In genomic region chr14:51884031-51884544, GRCm38 (mm10) we compare ENCODE assay signal across 8 mouse cellular contexts. TPM values are rescaled to one million over a fixed set of nuclear protein-coding genes. Genes with fewer than 3 reads are reported as not detected.
A peak's percentile ranks its signal among the peaks of the same experiment; 100 is the strongest.
DNase-seq lines count a peak whose midpoint lies in the region; ATAC-seq and TF ChIP-seq lines count a peak whose summit lies in the region.

No protein-coding gene starts in this region.

- H3K4me2 ChIP-seq in forebrain, embryonic 14.5 days (ENCODE audit: low read length) = peak overlapping the region; percentile 86
- H3K4me2 ChIP-seq in liver, embryonic 16.5 days (ENCODE audit: low read depth, low read length) = peak overlapping the region; percentile 73

- intact Hi-C loops in left cerebral cortex, postnatal 4 days (cut with DNase I) = no loop called here

- H3K27ac ChIP-seq in forebrain, embryonic 14.5 days (ENCODE audit: low read depth, low read length) = peak overlapping the region; percentile 86
- H3K27ac ChIP-seq in liver, embryonic 16.5 days (ENCODE audit: low read length) = peak overlapping the region; percentile 33; the same call in 1 of the 2 replicates

- H3K9ac ChIP-seq in forebrain, embryonic 14.5 days (ENCODE audit: low read length) = peak overlapping the region; percentile 58
- H3K9ac ChIP-seq in liver, embryonic 16.5 days (ENCODE audit: low read depth, low read length) = 0 out of 2 replicates have a peak overlapping the region, but pooled peaks have one; percentile 23

- H3K27me3 ChIP-seq in E14TG2a.4 (ENCODE audit: insufficient read depth, low read length) = no peaks in the 10 kb centered on the region
- no peaks in the 10 kb centered on the region for H3K27me3 ChIP-seq in forebrain, embryonic 14.5 days (replicated peaks; ENCODE audit: control insufficient read depth, insufficient read depth, low read length)
- H3K27me3 ChIP-seq in liver, embryonic 16.5 days (ENCODE audit: control insufficient read depth, insufficient read depth, low read depth, low read length) = no peaks in the 10 kb centered on the region

- 1% methylated on average over 14 of the region's 14 CpGs for WGBS in forebrain, embryonic 14.5 days
- WGBS in liver, embryonic 16.5 days (ENCODE audit: insufficient replicate concordance) = 2% methylated on average over 14 of the region's 14 CpGs

- ATAC-seq in forebrain, embryonic 14.5 days = peak; percentile 49
- ATAC-seq in liver, embryonic 16.5 days (ENCODE audit: low read depth) = peak; percentile 2
- no peak for ATAC-seq in frontal cortex, adult (ENCODE audit: low TSS enrichment)

- H3K4me3 ChIP-seq in E14TG2a.4 (replicated peaks; ENCODE audit: low read length) = peak overlapping the region; percentile 68
- H3K4me3 ChIP-seq in forebrain, embryonic 14.5 days (ENCODE audit: low read depth, low read length) = peak overlapping the region; percentile 68
- H3K4me3 ChIP-seq in liver, embryonic 16.5 days (ENCODE audit: low read depth, low read length) = peak overlapping the region; percentile 72

- H3K9me3 ChIP-seq in E14TG2a.4 (ENCODE audit: low read length) = no peaks in the 10 kb centered on the region
- no peaks in the 10 kb centered on the region for H3K9me3 ChIP-seq in forebrain, embryonic 14.5 days (replicated peaks; ENCODE audit: control insufficient read depth, low read length)
- H3K9me3 ChIP-seq in liver, embryonic 16.5 days (replicated peaks; ENCODE audit: control insufficient read depth, low read length) = no peaks in the 10 kb centered on the region

- peaks cover 24% of the 10 kb centered on the region for H3K4me1 ChIP-seq in E14TG2a.4 (replicated peaks; ENCODE audit: low read depth, low read length)
- H3K4me1 ChIP-seq in forebrain, embryonic 14.5 days (ENCODE audit: control insufficient read depth, insufficient read depth, low read length) = peaks cover 10% of the 10 kb centered on the region; the same call in 1 of the 2 replicates
- H3K4me1 ChIP-seq in liver, embryonic 16.5 days (ENCODE audit: control insufficient read depth, low read depth, low read length) = peaks cover 7% of the 10 kb centered on the region

- peak; percentile 35 for DNase-seq in embryo, embryonic 10 days (ENCODE audit: low spot score)
- no peak for DNase-seq in embryo, embryonic 9.5 days (ENCODE audit: extremely low spot score)
- peak; percentile 56 for DNase-seq in forebrain, embryonic 14.5 days (ENCODE audit: low spot score)
- DNase-seq in right cerebral cortex, postnatal 10 days (ENCODE audit: low spot score in 2 of 2) = no peak
- DNase-seq in left cerebral cortex, postnatal 4 days = no peak

- no peak for TF ChIP-seq CTCF in E14TG2a.4 (conservative IDR thresholded peaks at IDR 0.05; ENCODE audit: low read length)

- peaks cover 24% of the 10 kb centered on the region for H3K36me3 ChIP-seq in E14TG2a.4 (ENCODE audit: insufficient read depth, low read length)
- peaks cover 25% of the 10 kb centered on the region for H3K36me3 ChIP-seq in forebrain, embryonic 14.5 days (ENCODE audit: control insufficient read depth, insufficient read depth, low read length)
- peaks cover 4% of the 10 kb centered on the region for H3K36me3 ChIP-seq in liver, embryonic 16.5 days (ENCODE audit: control insufficient read depth, insufficient read depth)

RNA-seq across cellular contexts. Expression of gene Mettl17, which starts 0.6 kb away (rescaled TPM):
- 64.7 and 64.9 TPM in 2 replicates for polyA plus RNA-seq in forebrain, embryonic 14.5 days (2014; fragmentation: Nextera tagmentation; extraction: Ambion mirVana)
- polyA plus RNA-seq in liver, embryonic 16.5 days (2015; fragmentation: Nextera tagmentation; extraction: Ambion mirVana) = 10.8 and 12.9 TPM in 2 replicates
- 10 to 100 TPM; 50.3 to 63.4 TPM for total RNA-seq in left cerebral cortex, postnatal 4 days (2021)

RNA-seq across cellular contexts. Expression of gene Slc39a2, which starts 8.6 kb away (rescaled TPM):
- 0.62 and 0.82 TPM in 2 replicates for polyA plus RNA-seq in forebrain, embryonic 14.5 days (2014; fragmentation: Nextera tagmentation; extraction: Ambion mirVana)
- polyA plus RNA-seq in liver, embryonic 16.5 days (2015; fragmentation: Nextera tagmentation; extraction: Ambion mirVana) = 0.06 and 0.09 TPM in 2 replicates
- total RNA-seq in left cerebral cortex, postnatal 4 days (2021) = 1 to 10 TPM; 4.8 to 5.4 TPM

RNA-seq across cellular contexts. Expression of gene Ndrg2, which starts 29.9 kb away (rescaled TPM):
- polyA plus RNA-seq in forebrain, embryonic 14.5 days (2014; fragmentation: Nextera tagmentation; extraction: Ambion mirVana) = 127 and 139 TPM in 2 replicates
- 51.8 and 66.4 TPM in 2 replicates for polyA plus RNA-seq in liver, embryonic 16.5 days (2015; fragmentation: Nextera tagmentation; extraction: Ambion mirVana)
- 100 to 1,000 TPM; 172 to 173 TPM for total RNA-seq in left cerebral cortex, postnatal 4 days (2021)

RNA-seq across cellular contexts. Expression of gene Ear6, which starts 30.6 kb away (rescaled TPM):
- not detected in 2 replicates for polyA plus RNA-seq in forebrain, embryonic 14.5 days (2014; fragmentation: Nextera tagmentation; extraction: Ambion mirVana)
- polyA plus RNA-seq in liver, embryonic 16.5 days (2015; fragmentation: Nextera tagmentation; extraction: Ambion mirVana) = 13.2 and 14.6 TPM in 2 replicates
- total RNA-seq in left cerebral cortex, postnatal 4 days (2021) = not detected

RNA-seq across cellular contexts. Expression of gene Tppp2, which starts 34.1 kb away (rescaled TPM):
- polyA plus RNA-seq in forebrain, embryonic 14.5 days (2014; fragmentation: Nextera tagmentation; extraction: Ambion mirVana) = not detected in 2 replicates
- not detected in 2 replicates for polyA plus RNA-seq in liver, embryonic 16.5 days (2015; fragmentation: Nextera tagmentation; extraction: Ambion mirVana)
- total RNA-seq in left cerebral cortex, postnatal 4 days (2021) = not detected

Comparison
In these comparisons a context has a peak if more than half of its experiments do, and no peak if none do; other contexts are left out.
1. DNase-seq: peak in embryo, embryonic 10 days (single experiment) and forebrain, embryonic 14.5 days (single experiment); none in embryo, embryonic 9.5 days (single experiment), right cerebral cortex, postnatal 10 days (0 of 2) and left cerebral cortex, postnatal 4 days (single experiment).
2. Peak in every context shown above with its lines, with median percentiles within 50 percentile points of each other: H3K4me3 ChIP-seq.